Mouse (Mus musculus) mouse embryonic stem cell (cell line): ENCODE results near the gene Cpne9.

Source experiments
- in situ Hi-C, 2 experiments: fragments of 300-500 bp; cut with MboI; formaldehyde crosslinking; loops; 1 replicate in 1 of 2; 3 replicates in 1 of 2; pipeline ENCODE4 v1.14.3; 2019 to 2020; ENCODE audit warnings: low sequenced_read_pairs in 2 of 2, low pct_unique_long_range_greater_than_20kb in 1 of 2, mixed read lengths in 1 of 2; ENCODE audit not compliant: unreplicated experiment in 1 of 2

Cpne9 gene

GRCm38 (mm10) chr6:113284931-113285330 lies 2.8 kb downstream of the Cpne9 start:
- in situ Hi-C loops: no loop called here

GRCm38 (mm10) chr6:113286316-113286715 lies 4.2 kb downstream of the Cpne9 start:
- in situ Hi-C loops: no loop called here

- in situ Hi-C loops: no loop called here
Observed at GRCm38 (mm10) chr6:113287236-113287635, 5.1 kb downstream of the Cpne9 start.

GRCm38 (mm10) chr6:113289346-113289745 lies 7.2 kb downstream of the Cpne9 start:
- in situ Hi-C loops: no loop called here

GRCm38 (mm10) chr6:113290346-113290745 lies 8.2 kb downstream of the Cpne9 start:
- in situ Hi-C loops: no loop called here

- in situ Hi-C loops: no loop called here
Observed at GRCm38 (mm10) chr6:113292938-113293337, 10.8 kb downstream of the Cpne9 start.

GRCm38 (mm10) chr6:113296046-113296445 lies 13.9 kb downstream of the Cpne9 start:
- in situ Hi-C loops: no loop called here

- in situ Hi-C loops: no loop called here
Observed at GRCm38 (mm10) chr6:113296639-113297038, 14.5 kb downstream of the Cpne9 start.

GRCm38 (mm10) chr6:113301350-113301749 lies 19.2 kb downstream of the Cpne9 start:
- in situ Hi-C loops: no loop called here

- in situ Hi-C loops: no loop called here
Observed at GRCm38 (mm10) chr6:113302258-113302657, 20.2 kb downstream of the Cpne9 start.

- in situ Hi-C loops: no loop called here
Observed at GRCm38 (mm10) chr6:113306322-113306985, 24.3 kb downstream of the Cpne9 start.

- in situ Hi-C loops: no loop called here
Observed at GRCm38 (mm10) chr6:113306986-113307349, 24.9 kb downstream of the Cpne9 start, which contains the start of gene Brpf1. Gene Brpf1 (plus strand): TSS chr6:113307137.

GRCm38 (mm10) chr6:113307481-113308121 lies 25.5 kb downstream of the Cpne9 start:
- in situ Hi-C loops: no loop called here

GRCm38 (mm10) chr6:113308141-113308540 lies 26.0 kb downstream of the Cpne9 start:
- in situ Hi-C loops: no loop called here

- in situ Hi-C loops: no loop called here
Observed at GRCm38 (mm10) chr6:113315972-113316371, 33.9 kb downstream of the Cpne9 start.

GRCm38 (mm10) chr6:113326533-113327315 lies 44.6 kb downstream of the Cpne9 start, which contains the start of gene Ogg1:
Gene Ogg1 (plus strand): TSS chr6:113326972.
- in situ Hi-C loops: no loop called here

- in situ Hi-C loops: no loop called here
Observed at GRCm38 (mm10) chr6:113329396-113329795, 47.3 kb downstream of the Cpne9 start.

GRCm38 (mm10) chr6:113330547-113330946 lies 48.4 kb downstream of the Cpne9 start:
- in situ Hi-C loops: no loop called here

- in situ Hi-C loops: no loop called here
Observed at GRCm38 (mm10) chr6:113331721-113332120, 49.6 kb downstream of the Cpne9 start.
